Mouse (Mus musculus) midbrain, embryonic 10.5 days (tissue): ENCODE measurements at regions not wholly inside any gene's neighbourhood (a gene's known extent, or its start where the extent isn't known, plus 50 kb on each side); places are given as distances from the start of the nearest gene placed in this dataset.
"Not testable (repeated sequence)": the region's sequence is repeated elsewhere in the genome, so short reads cannot be mapped to it uniquely, and the experiment has no call there.

ENCODE experiments used
- DNase-seq: peaks from one replicate; pipeline ENCODE4 v3.0.0-alpha.2; 2017; ENCODE audit warnings: low spot score
- H3K27ac ChIP-seq: fragments of 300-500 bp; sonication (generic); replicated peaks from 2 replicates; pipeline ENCODE4 v1.5.1; 2016; ENCODE audit warnings: mild to moderate bottlenecking
- H3K27me3 ChIP-seq: fragments of 300-500 bp; sonication (generic); 2 replicates; pipeline ENCODE4 v1.6.1; 2016; ENCODE audit warnings: low read depth, mild to moderate bottlenecking; ENCODE audit not compliant: poor library complexity, severe bottlenecking
- H3K36me3 ChIP-seq: fragments of 300-500 bp; sonication (generic); 2 replicates; pipeline ENCODE4 v1.6.1; 2016; ENCODE audit warnings: mild to moderate bottlenecking, moderate library complexity
- H3K4me1 ChIP-seq: fragments of 300-500 bp; sonication (generic); 2 replicates; pipeline ENCODE4 v1.6.1; 2016
- H3K4me3 ChIP-seq: fragments of 300-500 bp; sonication (generic); 2 replicates; pipeline ENCODE4 v1.5.1; 2016; ENCODE audit warnings: mild to moderate bottlenecking, moderate library complexity
- H3K9me3 ChIP-seq: fragments of 300-500 bp; sonication (generic); replicated peaks from 2 replicates; pipeline ENCODE4 v1.6.1; 2016; ENCODE audit warnings: mild to moderate bottlenecking
- WGBS: fragments of 180-500 bp; shearing (Covaris S2); methylation state at CpG from one replicate; pipeline ENCODE4 v1.1.7; 2016; 5-methylcytosine and 5-hydroxymethylcytosine counted together

GRCm38 (mm10) chr14:71635091-71635490, 856.5 kb downstream of the Gm9195 start:
- no peak overlapping the region for H3K4me3 ChIP-seq
- H3K27ac ChIP-seq = no peak overlapping the region
- no peaks in the 10 kb centered on the region for H3K36me3 ChIP-seq
- 86% methylated on average over 1 of the region's 1 CpGs for WGBS
- no peaks in the 10 kb centered on the region for H3K27me3 ChIP-seq
- H3K9me3 ChIP-seq = no peaks in the 10 kb centered on the region
- no peaks in the 10 kb centered on the region for H3K4me1 ChIP-seq
- no peak for DNase-seq

- WGBS = 72% methylated on average over 4 of the region's 4 CpGs
- H3K4me3 ChIP-seq = no peak overlapping the region
- no peak for DNase-seq
- no peaks in the 10 kb centered on the region for H3K9me3 ChIP-seq
- no peak overlapping the region for H3K27ac ChIP-seq
- no peaks in the 10 kb centered on the region for H3K27me3 ChIP-seq
- no peaks in the 10 kb centered on the region for H3K36me3 ChIP-seq
- no peaks in the 10 kb centered on the region for H3K4me1 ChIP-seq
Measured at GRCm38 (mm10) chr14:71609698-71610301, 881.8 kb downstream of the Gm9195 start.

- Histone ChIP-seq H3K36me3 (no peaks in the 10 kb centered on the region), H3K4me1 (peaks cover 8% of the 10 kb centered on the region), H3K9me3 (no peaks in the 10 kb centered on the region), H3K4me3 (no peak overlapping the region), H3K27me3 (no peaks in the 10 kb centered on the region), H3K27ac (peak overlapping the region; percentile 28; the same call in 1 of the 2 replicates)
- DNase-seq = no peak
- 32% methylated on average over 2 of the region's 2 CpGs for WGBS
Measured at GRCm38 (mm10) chr14:71603710-71604109, 887.9 kb downstream of the Gm9195 start.

- no peaks in the 10 kb centered on the region for H3K4me1 ChIP-seq
- H3K4me3 ChIP-seq = no peak overlapping the region
- WGBS = 87% methylated on average over 3 of the region's 3 CpGs
- no peak overlapping the region for H3K27ac ChIP-seq
- H3K27me3 ChIP-seq = no peaks in the 10 kb centered on the region
- DNase-seq = no peak
- H3K9me3 ChIP-seq = no peaks in the 10 kb centered on the region
- no peaks in the 10 kb centered on the region for H3K36me3 ChIP-seq
Measured at GRCm38 (mm10) chr14:71597859-71598258, 893.8 kb downstream of the Gm9195 start.

- H3K4me3 ChIP-seq = no peak overlapping the region
- WGBS = 63% methylated on average over 1 of the region's 1 CpGs
- no peak for DNase-seq
- no peaks in the 10 kb centered on the region for H3K9me3 ChIP-seq
- no peak overlapping the region for H3K27ac ChIP-seq
- H3K4me1 ChIP-seq = no peaks in the 10 kb centered on the region
- H3K36me3 ChIP-seq = no peaks in the 10 kb centered on the region
- no peaks in the 10 kb centered on the region for H3K27me3 ChIP-seq
Measured at GRCm38 (mm10) chr14:71588694-71589240, 902.9 kb downstream of the Gm9195 start.

- H3K9me3 ChIP-seq = no peaks in the 10 kb centered on the region
- H3K36me3 ChIP-seq = no peaks in the 10 kb centered on the region
- no peak for DNase-seq
- H3K4me3 ChIP-seq = no peak overlapping the region
- no peak overlapping the region for H3K27ac ChIP-seq
- no peaks in the 10 kb centered on the region for H3K27me3 ChIP-seq
- H3K4me1 ChIP-seq = no peaks in the 10 kb centered on the region
Measured at GRCm38 (mm10) chr14:71588006-71588405, 903.6 kb downstream of the Gm9195 start.

- Histone ChIP-seq H3K9me3 (no peaks in the 10 kb centered on the region), H3K36me3 (no peaks in the 10 kb centered on the region), H3K4me3 (no peak overlapping the region), H3K27me3 (no peaks in the 10 kb centered on the region), H3K27ac (no peak overlapping the region), H3K4me1 (no peaks in the 10 kb centered on the region)
- DNase-seq = no peak
- 84% methylated on average over 3 of the region's 3 CpGs for WGBS
Measured at GRCm38 (mm10) chr14:71564816-71565215, 926.8 kb downstream of the Gm9195 start.

- 79% methylated on average over 4 of the region's 4 CpGs for WGBS
- DNase-seq = no peak
- Histone ChIP-seq H3K4me3 (no peak overlapping the region), H3K27me3 (no peaks in the 10 kb centered on the region), H3K27ac (no peak overlapping the region), H3K36me3 (no peaks in the 10 kb centered on the region), H3K4me1 (no peaks in the 10 kb centered on the region), H3K9me3 (no peaks in the 10 kb centered on the region)
Measured at GRCm38 (mm10) chr14:71561906-71562305, 929.7 kb downstream of the Gm9195 start.

- H3K27ac ChIP-seq, H3K36me3 ChIP-seq, DNase-seq, H3K4me3 ChIP-seq, H3K27me3 ChIP-seq, H3K9me3 ChIP-seq, H3K4me1 ChIP-seq: not testable (repeated sequence)
- WGBS = 85% methylated on average over 2 of the region's 3 CpGs
Measured at GRCm38 (mm10) chr14:71554324-71554723, 937.3 kb downstream of the Gm9195 start.

GRCm38 (mm10) chr14:71543580-71543979, 943.9 kb upstream of the Fam160b2 start:
- Histone ChIP-seq H3K4me3 (no peak overlapping the region), H3K4me1 (no peaks in the 10 kb centered on the region), H3K27me3 (no peaks in the 10 kb centered on the region), H3K36me3 (no peaks in the 10 kb centered on the region), H3K27ac (no peak overlapping the region), H3K9me3 (no peaks in the 10 kb centered on the region)
- 91% methylated on average over 3 of the region's 3 CpGs for WGBS
- DNase-seq = no peak

- H3K27ac ChIP-seq = no peak overlapping the region
- H3K27me3 ChIP-seq = no peaks in the 10 kb centered on the region
- H3K9me3 ChIP-seq = no peaks in the 10 kb centered on the region
- no peak overlapping the region for H3K4me3 ChIP-seq
- no peak for DNase-seq
- H3K36me3 ChIP-seq = no peaks in the 10 kb centered on the region
- H3K4me1 ChIP-seq = peaks cover 6% of the 10 kb centered on the region
- WGBS = 86% methylated on average over 11 of the region's 11 CpGs
Measured at GRCm38 (mm10) chr14:71532074-71532659, 932.5 kb upstream of the Fam160b2 start.

GRCm38 (mm10) chr14:71531298-71531697, 931.7 kb upstream of the Fam160b2 start:
- 76% methylated on average over 2 of the region's 2 CpGs for WGBS
- Histone ChIP-seq H3K4me3 (no peak overlapping the region), H3K27ac (no peak overlapping the region), H3K9me3 (no peaks in the 10 kb centered on the region), H3K27me3 (no peaks in the 10 kb centered on the region), H3K4me1 (peaks cover 6% of the 10 kb centered on the region), H3K36me3 (no peaks in the 10 kb centered on the region)
- no peak for DNase-seq

GRCm38 (mm10) chr14:71530421-71530820, 930.8 kb upstream of the Fam160b2 start:
- peaks cover 6% of the 10 kb centered on the region for H3K4me1 ChIP-seq
- H3K4me3 ChIP-seq = no peak overlapping the region
- no peaks in the 10 kb centered on the region for H3K36me3 ChIP-seq
- WGBS = 81% methylated on average over 6 of the region's 6 CpGs
- H3K27ac ChIP-seq = no peak overlapping the region
- H3K9me3 ChIP-seq = no peaks in the 10 kb centered on the region
- no peaks in the 10 kb centered on the region for H3K27me3 ChIP-seq
- DNase-seq = no peak
